Mouse (Mus musculus) embryonic facial prominence, embryonic 11.5 days (tissue): Measurements from ENCODE around the gene Dpep1. TPM values are rescaled to one million over a fixed set of nuclear protein-coding genes. Genes with fewer than 3 reads are reported as not detected.
"Not testable (repeated sequence)": the region's sequence is repeated elsewhere in the genome, so short reads cannot be mapped to it uniquely, and the experiment has no call there.

Source experiments
- ATAC-seq: fragments of 200-750 bp; cut with Nextera tagmentation; replicated peaks from 2 replicates; pipeline ENCODE4 v1.8.0; 2017; ENCODE audit warnings: low read depth; ENCODE audit not compliant: insufficient number of reproducible peaks, low FRiP score, low TSS enrichment
- DNase-seq: peaks from one replicate; pipeline ENCODE4 v3.0.0-alpha.2; 2015; ENCODE audit warnings: low spot score
- H3K27ac ChIP-seq: fragments of 300-500 bp; sonication (generic); replicated peaks from 2 replicates; pipeline ENCODE4 v1.5.1; 2014; ENCODE audit warnings: mild to moderate bottlenecking, low read depth, low read length, control low read depth
- H3K27me3 ChIP-seq: fragments of 300-500 bp; sonication (generic); 2 replicates; pipeline ENCODE4 v1.6.1; 2014; ENCODE audit warnings: mild to moderate bottlenecking, low read length, moderate library complexity, mixed read lengths; ENCODE audit not compliant: control insufficient read depth, insufficient read depth
- H3K36me3 ChIP-seq: fragments of 300-500 bp; sonication (generic); replicated peaks from 2 replicates; pipeline ENCODE4 v1.6.1; 2014; ENCODE audit warnings: low read depth, mild to moderate bottlenecking, low read length, moderate library complexity, mixed read lengths; ENCODE audit not compliant: control insufficient read depth, insufficient read depth
- H3K4me1 ChIP-seq: fragments of 300-500 bp; sonication (generic); 2 replicates; pipeline ENCODE4 v1.6.1; 2014; ENCODE audit warnings: low read length, mixed read lengths; ENCODE audit not compliant: control insufficient read depth, insufficient read depth
- H3K4me2 ChIP-seq: fragments of 300-500 bp; sonication (generic); 2 replicates; pipeline ENCODE4 v1.6.1; 2014; ENCODE audit warnings: low read depth, mild to moderate bottlenecking, control low read depth, low read length, moderate library complexity
- H3K4me3 ChIP-seq: fragments of 300-500 bp; sonication (generic); 2 replicates; pipeline ENCODE4 v1.5.1; 2014; ENCODE audit warnings: low read depth, low read length, control low read depth
- H3K9ac ChIP-seq: fragments of 300-500 bp; sonication (generic); replicated peaks from 2 replicates; pipeline ENCODE4 v1.6.1; 2014; ENCODE audit warnings: mild to moderate bottlenecking, control low read depth, low read length
- H3K9me3 ChIP-seq: fragments of 300-500 bp; sonication (generic); replicated peaks from 2 replicates; pipeline ENCODE4 v1.6.1; 2016; ENCODE audit warnings: mild to moderate bottlenecking, low read length, inconsistent platforms, mixed read lengths; ENCODE audit not compliant: control insufficient read depth
- WGBS: fragments of 180-500 bp; shearing (Covaris S2); extraction: QIAGEN DNeasy Blood & Tissue Kit; methylation state at CpG from one replicate; pipeline ENCODE4 v1.1.7; 2014; 5-methylcytosine and 5-hydroxymethylcytosine counted together
- polyA plus RNA-seq: library from polyadenylated mRNA; unstranded; fragments of >200 nt; fragmentation: Nextera tagmentation; extraction: Ambion mirVana; gene quantifications from 2 replicates; pipeline ENCODE4 v1.2.1, GENCODE M21; 2014

The Dpep1 gene
- polyA plus RNA-seq, 1 experiment from 2014 or later, result 5.5 TPM

GRCm38 (mm10) chr8:123193771-123194170 is 7.7 kb downstream of the Dpep1 start:
- Histone ChIP-seq H3K36me3 (no peaks in the 10 kb centered on the region), H3K4me2 (no peak overlapping the region), H3K27ac (no peak overlapping the region), H3K4me1 (0 out of 2 replicates have a peak, but pooled peaks cover 2% of the 10 kb centered on the region), H3K4me3 (no peak overlapping the region), H3K9me3 (no peaks in the 10 kb centered on the region), H3K27me3 (no peaks in the 10 kb centered on the region), H3K9ac (no peak overlapping the region)
- ATAC-seq (no peak), DNase-seq (no peak)
- 90% methylated on average over 9 of the region's 9 CpGs for WGBS

- H3K9me3 ChIP-seq, H3K4me3 ChIP-seq, ATAC-seq, H3K27ac ChIP-seq, DNase-seq, H3K4me2 ChIP-seq, H3K27me3 ChIP-seq, H3K9ac ChIP-seq, H3K36me3 ChIP-seq, H3K4me1 ChIP-seq: not testable (repeated sequence)
- 80% methylated on average over 5 of the region's 5 CpGs for WGBS
These were observed 11.0 kb downstream of the Dpep1 start for GRCm38 (mm10) chr8:123197016-123197415.

- ATAC-seq, result no peak
- H3K9ac ChIP-seq, result no peak overlapping the region
- WGBS, result 73% methylated on average over 14 of the region's 14 CpGs
These were observed 13.8 kb downstream of the Dpep1 start for GRCm38 (mm10) chr8:123199864-123200263.

GRCm38 (mm10) chr8:123202288-123202687 is 16.2 kb downstream of the Dpep1 start:
- 31% methylated on average over 5 of the region's 5 CpGs for WGBS
- no peaks in the 10 kb centered on the region for H3K4me1 ChIP-seq
- H3K9ac ChIP-seq, result no peak overlapping the region
- peak; percentile 92 for DNase-seq
- H3K4me2 ChIP-seq, result no peak overlapping the region
- no peak overlapping the region for H3K27ac ChIP-seq
- H3K27me3 ChIP-seq, result no peaks in the 10 kb centered on the region
- H3K36me3 ChIP-seq, result peaks cover 5% of the 10 kb centered on the region
- no peak for ATAC-seq
- no peaks in the 10 kb centered on the region for H3K9me3 ChIP-seq
- H3K4me3 ChIP-seq, result no peak overlapping the region

More at GRCm38 (mm10) chr8:123199864-123200263, 13.8 kb downstream of the Dpep1 start:
- no peaks in the 10 kb centered on the region for H3K9me3 ChIP-seq
- no peak overlapping the region for H3K27ac ChIP-seq
- no peak overlapping the region for H3K4me2 ChIP-seq
- no peak for DNase-seq
- H3K36me3 ChIP-seq, result no peaks in the 10 kb centered on the region
- no peaks in the 10 kb centered on the region for H3K4me1 ChIP-seq
- H3K4me3 ChIP-seq, result no peak overlapping the region
- no peaks in the 10 kb centered on the region for H3K27me3 ChIP-seq

- no peaks in the 10 kb centered on the region for H3K9me3 ChIP-seq
- H3K4me3 ChIP-seq, result no peak overlapping the region
- H3K4me2 ChIP-seq, result no peak overlapping the region
- no peaks in the 10 kb centered on the region for H3K27me3 ChIP-seq
- DNase-seq (no peak), ATAC-seq (no peak)
- no peaks in the 10 kb centered on the region for H3K4me1 ChIP-seq
- 87% methylated on average over 3 of the region's 3 CpGs for WGBS
- H3K9ac ChIP-seq, result no peak overlapping the region
- peaks cover 7% of the 10 kb centered on the region for H3K36me3 ChIP-seq
- no peak overlapping the region for H3K27ac ChIP-seq
These were observed 17.5 kb downstream of the Dpep1 start for GRCm38 (mm10) chr8:123203571-123203970.

- no peak for DNase-seq
- Histone ChIP-seq H3K36me3 (peaks cover 5% of the 10 kb centered on the region), H3K9me3 (no peaks in the 10 kb centered on the region), H3K9ac (peak overlapping the region; percentile 90), H3K27ac (no peak overlapping the region), H3K4me1 (no peaks in the 10 kb centered on the region), H3K4me3 (peak overlapping the region; percentile 93), H3K27me3 (no peaks in the 10 kb centered on the region), H3K4me2 (peak overlapping the region; percentile 74)
- WGBS, result 50% methylated on average over 10 of the region's 10 CpGs
- ATAC-seq, result no peak
These were observed 25.8 kb downstream of the Dpep1 start for GRCm38 (mm10) chr8:123211876-123212275.

- peak within 1 kb of the TSS; percentile 74 for H3K4me2 ChIP-seq
- ATAC-seq, result peak; percentile 89
- no peaks in the 10 kb centered on the region for H3K9me3 ChIP-seq
- peaks cover 2% of the 10 kb centered on the region for H3K36me3 ChIP-seq
- peak within 1 kb of the TSS; percentile 93 for H3K4me3 ChIP-seq
- WGBS, result under 1% methylated on average over 72 of the region's 76 CpGs
- H3K9ac ChIP-seq, result peak within 1 kb of the TSS; percentile 90
- no peak within 1 kb of the TSS for H3K27ac ChIP-seq
- DNase-seq, result peak; percentile 96
- H3K4me1 ChIP-seq, result no peaks in the 10 kb centered on the region
- H3K27me3 ChIP-seq, result no peaks in the 10 kb centered on the region
These were observed 26.5 kb downstream of the Dpep1 start, which contains the start of the genes Chmp1a and Spata33 for GRCm38 (mm10) chr8:123212321-123213117. Chmp1a (minus strand) TSS chr8:123212763. Spata33 (plus strand) TSS chr8:123212832.

GRCm38 (mm10) chr8:123213118-123213772 is 27.2 kb downstream of the Dpep1 start:
- Histone ChIP-seq H3K9ac (peak overlapping the region; percentile 27), H3K36me3 (peaks cover 2% of the 10 kb centered on the region; the same call in 1 of the 2 replicates), H3K4me3 (peak overlapping the region; percentile 93), H3K4me1 (no peaks in the 10 kb centered on the region), H3K4me2 (peak overlapping the region; percentile 74), H3K9me3 (no peaks in the 10 kb centered on the region), H3K27me3 (no peaks in the 10 kb centered on the region), H3K27ac (no peak overlapping the region)
- no peak for DNase-seq
- no peak for ATAC-seq
- WGBS, result 21% methylated on average over 22 of the region's 22 CpGs
